Mouse (Mus musculus): ENCODE data around the gene Gm9045.

DNA sequence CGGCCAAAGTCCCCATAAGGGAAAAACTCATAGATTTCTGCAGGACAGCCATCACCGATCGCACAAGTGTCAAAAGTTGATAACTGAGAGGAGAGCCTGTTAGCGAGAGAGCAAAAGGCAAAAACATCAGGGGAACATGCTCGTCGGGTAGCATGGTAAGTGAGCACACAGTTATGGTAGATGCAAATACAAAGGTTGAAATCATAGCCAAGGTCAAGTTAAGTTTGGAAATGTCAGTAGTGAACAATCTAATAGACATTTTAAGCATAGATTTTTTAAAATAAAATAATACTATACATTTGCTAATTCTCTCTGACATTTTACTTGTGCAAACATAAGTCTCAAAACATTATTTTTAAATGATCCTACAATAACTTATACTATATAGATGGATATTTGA lies 42.7 kb downstream of the Gm9045 start, which contains the start of gene Iltifb:
- TF ChIP-seq CTCF (IDR thresholded peaks at IDR 0.05; ENCODE audit: low read depth) (no peak), EP300 (IDR thresholded peaks at IDR 0.05; ENCODE audit: low read depth) (no peak)

Data from liver, embryonic 14.5 days (tissue).